Mouse (Mus musculus): ENCODE results near the gene Stx2.
A peak's percentile ranks its signal among the peaks of the same experiment; 100 is the strongest.
"Not testable (repeated sequence)": the region's sequence is repeated elsewhere in the genome, so short reads cannot be mapped to it uniquely, and the experiment has no call there.

Gene Stx2

DNA sequence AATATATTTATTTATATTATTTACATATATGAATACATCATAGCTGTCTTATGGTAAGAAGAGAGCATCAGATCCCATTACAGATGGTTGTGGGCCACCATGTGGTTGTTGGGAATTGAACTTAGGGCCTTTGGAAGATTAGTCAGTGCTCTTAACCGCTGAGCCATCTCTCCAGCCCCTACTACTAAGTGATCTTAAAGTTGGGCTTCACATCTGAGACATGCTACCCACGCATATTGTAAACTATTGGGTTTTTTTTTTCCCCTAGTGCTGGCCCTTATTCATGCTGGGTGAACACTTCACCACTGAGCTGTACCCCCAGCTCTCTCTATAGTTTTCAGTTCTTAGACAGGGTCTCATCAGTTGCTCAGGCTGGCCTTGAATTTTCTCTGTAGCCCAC is 2.6 kb upstream of the Stx2 start:
- no peak for DNase-seq (ENCODE audit: low spot score in 2 of 2)

DNA sequence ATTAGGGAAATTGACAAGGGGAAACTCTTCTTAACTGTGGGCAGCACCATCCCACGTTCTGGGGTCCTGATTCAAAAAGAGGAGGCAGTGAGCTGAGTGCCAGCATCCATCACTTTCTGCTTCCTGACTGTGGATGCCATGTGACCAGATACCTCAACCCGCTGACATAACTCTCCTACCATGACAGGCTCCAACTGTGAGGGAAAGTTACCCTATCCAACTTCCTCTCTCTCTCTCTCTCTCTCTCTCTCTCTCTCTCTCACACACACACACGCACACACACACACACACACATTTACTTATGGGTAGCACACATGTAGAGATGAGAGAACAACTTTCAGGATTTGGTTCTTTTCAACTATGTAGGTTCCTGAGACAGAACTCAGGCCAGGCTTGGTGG is 1.2 kb upstream of the Stx2 start:
- DNase-seq (ENCODE audit: low spot score in 2 of 2), result no peak

DNA sequence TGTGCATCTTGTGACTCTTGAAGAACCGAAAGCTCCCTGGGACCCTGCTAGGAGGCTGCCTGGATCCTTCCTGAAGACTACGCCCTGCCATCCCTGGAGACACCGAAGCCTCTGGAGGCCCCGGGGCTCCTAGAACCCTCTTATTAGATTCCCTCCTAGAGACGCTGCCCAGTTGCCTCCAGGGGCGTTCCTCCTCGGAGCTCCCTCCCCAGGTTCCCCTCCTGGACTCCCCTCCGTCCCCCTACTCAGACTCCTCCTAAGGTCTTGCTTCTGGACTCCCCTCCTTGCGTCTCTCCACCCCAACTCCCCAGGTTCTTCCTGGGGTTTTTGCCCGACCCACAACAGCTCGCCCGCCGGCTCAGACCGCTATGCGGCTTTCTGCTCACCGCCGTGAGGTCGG is 366 bp downstream of the Stx2 start:
- DNase-seq (ENCODE audit: low spot score in 2 of 2), result no peak

DNA sequence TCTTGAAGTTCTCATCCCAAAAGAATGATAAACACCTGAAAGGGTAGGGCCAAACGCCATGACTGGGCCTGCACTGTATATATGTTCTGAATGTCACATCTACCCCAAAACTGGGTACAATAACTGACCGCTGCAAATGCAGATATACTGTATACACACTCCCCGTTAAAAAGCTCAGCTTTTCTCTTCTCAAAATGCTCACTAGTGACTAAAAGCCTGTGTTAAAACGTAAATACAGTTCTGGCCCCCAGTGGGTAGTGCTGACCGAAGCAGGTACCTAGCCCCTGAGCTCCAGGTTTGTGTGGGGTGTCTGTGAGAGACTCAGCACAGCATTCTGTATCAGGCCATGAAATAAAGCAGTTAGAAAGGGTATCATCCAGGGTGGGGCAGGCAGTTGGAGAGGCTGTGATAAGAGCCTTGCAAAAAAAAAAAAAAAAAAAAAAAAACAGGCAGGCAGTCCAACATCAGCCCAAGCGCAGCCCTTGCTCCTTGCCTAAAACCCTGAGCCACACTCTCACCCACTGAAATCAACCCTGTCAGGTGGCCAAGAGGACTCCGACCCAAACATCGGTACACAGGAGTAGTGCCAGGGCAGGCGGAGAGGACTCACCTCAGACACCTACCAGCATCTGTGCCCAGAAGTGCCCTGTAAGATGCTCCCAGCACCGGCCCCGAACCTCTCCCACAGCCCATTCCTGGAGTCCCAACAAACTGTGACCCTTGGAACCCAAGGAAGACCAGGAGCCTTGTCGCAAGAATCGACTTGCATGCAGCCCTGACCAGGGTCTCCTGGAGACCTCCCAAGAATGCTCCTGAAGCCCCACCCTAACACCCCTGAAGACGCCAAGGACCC is 1.0 kb downstream of the Stx2 start:
- no peak for DNase-seq (ENCODE audit: low spot score in 2 of 2)

DNA sequence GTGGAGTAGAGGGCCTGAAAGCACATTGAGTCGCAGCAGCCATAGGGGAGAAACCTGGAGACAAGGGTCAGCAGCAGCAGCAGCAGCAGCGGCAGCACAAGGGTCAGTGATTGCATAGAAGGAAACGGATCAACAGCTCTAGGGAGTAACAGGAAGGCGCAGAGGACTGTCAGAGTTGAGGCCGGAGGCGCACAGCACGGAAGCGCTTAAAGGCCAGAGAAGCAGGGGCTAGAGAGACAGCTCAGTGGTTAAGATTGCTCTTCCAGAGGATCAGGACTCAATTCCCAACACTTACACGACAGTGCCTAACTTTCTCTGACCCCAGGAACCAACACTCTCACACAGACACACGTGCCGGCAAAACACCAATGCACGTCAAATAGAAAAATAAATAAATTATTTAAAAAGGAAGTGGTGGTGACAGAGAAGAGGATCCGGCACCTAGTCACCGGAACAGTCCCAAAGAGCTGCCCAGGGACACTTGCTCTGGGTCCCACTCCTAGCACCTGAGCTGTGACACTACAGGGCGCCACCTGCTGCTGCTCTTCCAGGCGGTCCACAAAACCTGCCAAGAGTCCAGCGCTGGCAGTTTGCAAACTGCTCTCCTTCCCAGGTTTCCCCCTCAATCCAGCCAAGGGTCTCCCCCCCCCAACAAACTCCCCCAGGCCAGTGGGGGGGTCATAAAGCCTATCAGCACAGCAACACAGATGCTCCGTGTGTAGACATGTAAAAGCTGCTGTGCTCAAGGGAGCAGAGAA is 2.2 kb downstream of the Stx2 start:
- no peak for DNase-seq (ENCODE audit: low spot score in 2 of 2)

DNA sequence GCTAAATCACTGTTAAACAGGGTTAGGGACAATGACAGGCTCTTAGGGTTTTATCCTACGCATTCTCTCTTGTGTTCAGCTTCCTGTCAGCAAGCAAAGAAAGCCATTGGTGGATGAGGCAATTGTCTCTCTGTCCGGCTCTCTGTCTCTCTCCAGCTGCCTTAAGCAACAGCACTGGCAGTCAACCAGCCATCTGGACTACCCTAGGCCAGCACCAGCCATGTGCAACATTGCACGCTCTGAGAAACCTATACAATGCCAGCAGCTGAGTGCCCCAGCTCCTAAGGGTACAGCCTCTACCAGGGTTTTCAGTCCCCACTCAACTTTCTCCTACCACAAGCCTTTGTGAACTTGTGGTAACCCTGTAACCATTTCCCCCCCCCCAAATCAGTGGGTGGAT is 3.0 kb downstream of the Stx2 start:
- no peak for DNase-seq (ENCODE audit: low spot score in 2 of 2)

DNA sequence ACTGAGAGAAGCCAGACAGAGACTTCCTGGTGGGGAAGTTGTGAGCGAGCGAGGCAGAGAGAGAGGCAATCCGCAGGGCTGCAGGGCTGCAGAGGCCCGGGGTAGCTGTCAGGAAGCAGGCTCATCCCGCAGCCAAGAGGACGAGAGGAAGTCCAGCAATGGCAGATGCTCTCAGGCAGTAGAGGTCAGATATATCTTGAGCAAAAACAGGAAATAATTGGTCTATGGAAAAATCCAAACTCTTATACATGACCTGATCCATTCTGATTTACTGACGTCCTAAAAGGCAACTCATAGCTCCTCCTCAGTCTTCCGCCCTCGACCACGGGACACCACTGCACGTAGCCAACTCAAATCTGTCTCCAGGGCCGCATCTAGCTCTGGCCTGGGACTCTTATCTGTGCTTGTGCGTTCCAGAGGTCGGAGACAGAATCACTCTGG is 5.8 kb downstream of the Stx2 start:
- DNase-seq (ENCODE audit: low spot score in 2 of 2), result no peak

DNA sequence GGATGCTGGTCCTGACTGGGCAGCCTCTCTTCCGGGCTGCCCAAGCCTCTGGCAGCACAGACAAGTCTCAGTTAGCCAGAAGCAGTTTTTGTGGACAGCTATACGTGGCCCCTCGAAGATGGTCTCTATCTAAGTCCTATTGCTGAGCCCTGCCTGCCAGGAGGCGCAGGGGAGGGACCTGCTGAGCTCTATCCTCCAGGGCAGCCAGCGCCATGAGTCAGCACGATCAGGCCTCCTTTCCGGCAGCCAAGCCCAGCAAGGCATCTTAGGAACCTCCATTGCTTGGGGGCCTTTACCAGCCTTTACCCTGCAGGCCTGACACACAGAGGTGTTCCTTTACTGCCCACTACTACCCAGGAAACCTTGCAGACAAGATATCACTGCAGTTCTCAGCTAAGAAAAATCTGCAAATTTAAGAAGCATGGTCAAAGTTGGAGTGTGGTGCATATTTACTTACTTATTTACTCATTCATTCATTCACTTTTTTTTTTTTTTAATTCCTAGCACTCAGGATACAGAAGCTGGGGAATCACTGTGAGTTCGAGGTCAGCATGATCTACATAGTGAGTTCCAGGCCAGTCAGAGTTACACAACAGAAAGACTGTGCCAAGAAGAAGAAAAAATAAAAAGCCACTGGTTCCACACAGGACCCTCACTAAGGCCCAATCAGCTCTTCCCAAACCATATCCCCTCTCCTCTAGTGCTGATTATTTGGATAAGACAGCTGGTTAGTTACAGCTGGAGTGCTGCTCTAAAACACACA is 7.5 kb downstream of the Stx2 start:
- DNase-seq (ENCODE audit: low spot score in 2 of 2), result no peak

DNA sequence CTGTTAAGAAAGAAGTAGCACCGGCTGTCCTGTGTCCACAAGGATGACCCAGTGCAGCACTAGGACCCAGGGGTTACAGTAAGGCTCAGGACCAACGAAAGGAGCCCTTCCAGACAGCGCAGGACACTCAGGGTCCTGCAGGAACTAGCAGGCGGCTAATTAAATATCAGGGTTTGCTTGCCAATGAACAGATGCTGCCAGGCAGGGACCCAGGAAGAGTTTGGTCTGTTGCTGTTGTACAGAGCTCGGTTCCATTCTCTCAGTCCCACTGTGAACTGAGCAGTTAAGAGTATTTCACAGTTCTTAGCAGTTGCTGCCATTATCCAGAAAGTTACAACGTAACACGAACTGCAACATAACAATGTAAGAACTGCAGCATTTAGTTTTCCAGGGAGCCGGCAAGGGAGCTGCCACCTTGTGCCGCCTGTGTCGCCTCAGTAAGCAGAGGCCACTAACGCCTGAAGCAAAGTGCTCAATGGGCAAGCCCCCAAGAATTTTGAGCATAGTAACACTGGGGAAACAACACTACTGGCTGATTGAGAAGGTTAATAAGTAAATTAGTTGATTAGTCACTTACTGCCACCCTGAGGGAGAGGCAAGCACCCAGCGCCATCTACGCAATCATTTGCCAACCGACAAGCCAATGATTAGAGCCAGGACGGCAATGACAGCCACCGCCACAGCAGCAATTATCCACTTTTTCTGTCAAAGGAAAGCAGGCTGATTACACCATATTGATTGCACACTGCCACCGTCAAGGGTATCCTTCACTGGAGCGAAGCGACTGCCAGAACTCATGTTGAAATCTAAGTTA is 21.0 kb downstream of the Stx2 start:
- no peak for DNase-seq (ENCODE audit: low spot score in 2 of 2)

DNA sequence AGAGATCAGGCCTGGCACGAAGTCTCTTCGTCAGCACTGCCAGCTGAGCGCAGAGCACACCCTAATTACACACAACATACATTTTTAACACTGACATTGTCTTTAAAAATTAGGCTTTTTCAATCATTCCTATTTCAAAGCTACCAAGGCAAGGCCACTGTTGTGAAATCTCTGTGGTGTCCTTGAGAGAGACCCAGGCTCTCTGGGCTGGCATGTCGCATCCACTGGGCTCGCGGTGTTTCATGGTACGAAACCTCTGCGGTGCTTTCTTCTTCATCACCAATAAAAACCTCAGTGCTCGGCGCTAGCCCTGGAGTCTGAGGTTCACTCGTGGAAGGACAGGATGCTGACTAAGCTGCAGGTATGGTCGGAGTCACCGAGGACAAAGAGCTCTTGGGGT is 22.4 kb downstream of the Stx2 start:
- DNase-seq (ENCODE audit: low spot score in 2 of 2), result no peak

DNA sequence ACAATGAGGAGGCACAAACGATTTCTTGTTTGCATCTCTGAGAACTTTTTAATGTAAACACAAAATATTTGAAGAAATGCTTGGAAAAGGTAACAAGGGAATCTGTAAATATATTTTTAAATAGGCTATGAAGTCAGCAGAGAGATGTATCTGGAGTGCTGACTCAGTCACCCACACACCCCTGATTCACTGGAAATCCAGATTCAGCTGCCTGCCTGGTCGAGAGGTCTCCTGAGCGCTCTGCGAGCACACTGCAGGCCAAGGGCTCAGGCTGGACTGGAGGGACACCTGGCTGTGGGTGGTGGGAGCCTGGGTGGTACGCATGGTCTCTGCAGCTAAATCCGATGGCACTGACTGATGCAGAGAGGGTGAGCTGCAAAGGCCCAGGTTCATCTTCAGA is 23.8 kb downstream of the Stx2 start:
- no peak for DNase-seq (ENCODE audit: low spot score in 2 of 2)

DNA sequence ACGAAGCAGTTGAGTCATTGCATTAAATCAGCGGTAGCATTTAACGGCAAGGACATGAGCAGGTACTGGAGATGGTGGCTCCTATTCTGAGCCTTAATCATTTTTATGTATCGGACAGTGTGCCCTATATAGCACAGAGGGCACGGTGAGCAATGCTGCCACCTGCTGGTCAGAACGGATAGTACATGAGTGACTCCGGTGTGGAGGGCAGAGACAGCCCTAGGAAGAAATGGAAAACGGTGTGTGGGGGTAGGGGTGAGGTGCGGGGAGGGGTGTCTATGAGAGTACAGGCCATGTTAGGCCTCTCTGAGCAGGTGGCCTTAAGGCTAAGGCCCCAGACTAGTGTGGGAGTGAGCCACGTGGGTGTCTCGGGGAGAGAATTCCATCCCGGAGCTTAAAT is 26.8 kb downstream of the Stx2 start:
- DNase-seq (ENCODE audit: low spot score in 2 of 2), result peak; percentile 61 to 64

DNA sequence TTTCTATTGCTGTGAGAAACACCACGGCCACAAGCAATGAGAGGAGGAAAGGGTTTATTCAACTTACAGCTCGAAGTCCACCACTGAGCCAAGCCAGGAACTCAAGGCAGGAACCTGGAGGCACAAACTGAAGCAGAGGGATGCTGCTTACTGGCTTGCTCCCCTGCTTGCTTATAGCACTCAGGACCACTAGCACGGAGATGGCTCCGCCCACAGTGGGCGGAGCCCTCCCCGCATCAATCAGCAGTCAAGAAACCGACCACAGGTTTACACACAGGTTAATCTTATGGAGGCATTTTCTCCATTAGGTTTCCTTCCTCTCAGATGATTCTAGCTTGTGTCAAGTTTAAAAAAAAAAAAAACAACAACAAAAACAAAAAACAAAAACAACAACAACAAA is 27.5 kb downstream of the Stx2 start:
- no peak for DNase-seq (ENCODE audit: low spot score in 2 of 2)

DNA sequence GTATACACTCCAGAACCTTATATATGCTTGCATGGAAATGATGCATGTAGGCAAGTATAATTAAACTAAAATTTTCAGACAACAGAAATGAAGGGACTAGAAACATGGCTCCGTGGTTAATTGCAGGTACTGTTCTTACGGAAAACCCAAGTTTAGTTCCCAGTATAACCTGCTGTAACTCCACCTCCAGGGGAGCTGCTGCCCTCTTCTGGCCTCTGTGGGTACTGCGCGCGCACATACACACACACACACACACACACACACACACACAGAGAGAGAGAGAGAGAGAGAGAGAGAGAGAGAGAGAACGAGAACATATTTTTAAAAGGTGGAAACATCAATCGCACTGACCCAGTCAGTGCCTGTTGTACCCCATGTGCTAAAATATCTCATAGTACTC is 29.4 kb downstream of the Stx2 start:
- no peak for DNase-seq (ENCODE audit: low spot score in 2 of 2)

DNA sequence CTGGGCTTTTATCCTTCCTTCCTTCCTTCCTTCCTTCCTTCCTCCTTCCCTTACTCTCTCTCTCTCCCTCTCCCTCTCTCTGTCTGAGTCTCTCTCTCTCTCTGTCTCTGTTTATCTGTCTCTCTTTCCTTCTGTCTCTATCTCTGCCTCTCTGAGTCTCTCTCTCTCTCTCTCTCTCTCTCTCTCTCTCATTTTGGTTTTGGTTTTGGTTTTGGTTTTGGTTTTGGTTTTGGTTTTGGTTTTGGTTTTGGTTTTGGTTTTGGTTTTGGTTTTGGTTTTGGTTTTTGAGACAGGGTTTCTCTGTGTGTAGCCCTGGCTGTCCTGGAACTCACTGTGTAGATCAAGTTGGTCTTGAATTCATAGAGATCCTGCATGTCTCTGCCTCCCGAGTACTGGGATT is 30.9 kb downstream of the Stx2 start:
- DNase-seq (ENCODE audit: low spot score in 2 of 2), result not testable (repeated sequence)

DNA sequence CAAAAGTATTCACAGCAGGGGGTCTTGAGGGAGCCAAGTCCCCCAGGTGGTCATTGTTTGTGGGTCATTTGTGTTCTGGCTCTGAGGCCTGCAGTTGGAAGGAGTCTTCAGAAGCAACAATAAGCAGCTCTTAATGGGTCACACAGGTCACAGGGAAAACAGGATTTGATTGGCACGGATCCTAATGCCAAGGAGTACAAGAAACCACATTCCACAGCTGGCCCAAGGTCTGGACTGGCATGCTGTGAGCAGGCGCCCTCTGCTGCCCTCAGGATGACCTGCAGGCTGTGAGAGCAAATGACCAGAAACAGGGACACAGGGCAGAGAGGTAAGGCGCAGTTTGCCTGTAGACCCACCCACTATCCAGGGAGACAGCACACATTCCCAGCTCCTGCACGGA is 32.1 kb downstream of the Stx2 start:
- DNase-seq (ENCODE audit: low spot score in 2 of 2), result no peak

DNA sequence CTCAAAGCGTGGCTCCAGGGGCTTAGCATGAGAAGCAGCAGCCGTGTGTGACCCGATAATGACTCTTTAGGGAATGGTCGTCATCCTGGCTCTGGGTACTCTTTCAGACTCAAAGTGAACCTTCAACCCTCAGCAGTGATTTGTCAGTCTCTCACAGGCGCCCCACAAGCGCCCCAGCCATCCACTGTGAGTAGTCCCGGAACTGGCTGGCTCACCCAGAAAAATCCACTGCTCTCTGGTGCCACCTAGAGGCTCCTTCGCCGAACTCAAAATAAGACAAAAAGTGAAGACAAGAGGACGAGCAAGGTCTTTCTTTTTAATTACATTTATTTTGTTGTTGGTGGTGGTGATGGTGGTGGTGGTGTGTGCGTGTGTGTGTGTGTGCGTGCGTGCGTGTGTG is 37.1 kb downstream of the Stx2 start:
- peak; percentile 83 to 86 for DNase-seq (ENCODE audit: low spot score in 2 of 2)

DNA sequence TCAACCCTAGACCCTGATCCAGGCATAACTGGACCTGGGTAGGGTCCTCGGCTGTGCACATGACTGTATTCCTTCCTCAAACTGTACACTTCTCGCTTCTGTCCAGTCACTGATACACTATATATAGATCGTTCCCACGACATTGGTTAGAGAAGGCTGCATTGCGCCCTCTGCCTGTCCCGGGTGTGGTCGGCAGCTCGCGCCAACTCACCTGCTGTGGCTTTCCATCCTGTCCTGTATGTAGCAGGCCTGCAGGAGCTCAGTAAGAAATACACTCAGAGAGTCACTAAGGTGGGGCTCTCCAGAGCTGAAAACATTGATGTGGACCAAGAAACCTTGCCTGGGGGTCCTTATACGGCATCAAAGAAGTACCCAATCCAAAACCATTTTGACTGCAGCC is 37.5 kb downstream of the Stx2 start:
- DNase-seq (ENCODE audit: low spot score in 2 of 2), result no peak

DNA sequence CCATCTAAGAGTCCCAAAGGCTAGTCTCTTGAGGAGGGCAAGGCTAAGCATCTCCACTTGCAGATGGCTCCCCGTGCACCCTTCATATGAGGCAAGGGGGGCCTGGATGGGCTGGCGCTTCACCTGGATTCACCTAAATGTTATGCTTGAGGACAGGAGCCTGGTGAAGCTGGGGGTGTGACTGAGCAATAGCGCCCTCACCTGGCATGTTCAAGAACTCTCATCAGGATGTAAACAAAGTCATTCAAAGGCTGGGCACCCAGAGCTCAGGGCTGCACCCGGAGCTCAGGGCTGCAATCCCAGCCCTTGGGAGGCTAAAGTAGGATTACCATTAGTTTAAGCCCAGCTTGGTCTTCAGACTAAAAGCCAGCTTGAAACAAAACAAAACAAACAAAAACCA is 44.0 kb downstream of the Stx2 start:
- no peak for DNase-seq (ENCODE audit: low spot score in 2 of 2)

DNA sequence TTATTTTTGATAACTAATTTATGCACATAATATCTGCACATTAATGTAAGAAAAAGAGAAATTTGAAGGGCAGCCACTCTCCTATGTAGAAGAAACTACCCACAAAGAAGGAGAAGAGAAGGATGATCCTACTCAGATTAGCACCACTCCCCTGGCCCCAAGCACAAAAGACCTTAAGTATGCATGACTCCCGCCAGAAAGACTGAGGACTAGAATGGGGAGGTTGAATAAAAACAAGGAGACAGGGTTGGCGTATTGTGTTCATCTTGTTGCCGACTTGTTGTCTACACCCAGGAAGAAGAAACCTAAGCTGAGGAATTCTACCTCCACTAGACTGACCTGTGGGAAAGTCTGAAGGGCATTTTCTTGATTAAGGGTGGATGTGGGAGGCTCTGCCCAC is 49.5 kb downstream of the Stx2 start:
- DNase-seq (ENCODE audit: low spot score in 2 of 2), result no peak

DNA sequence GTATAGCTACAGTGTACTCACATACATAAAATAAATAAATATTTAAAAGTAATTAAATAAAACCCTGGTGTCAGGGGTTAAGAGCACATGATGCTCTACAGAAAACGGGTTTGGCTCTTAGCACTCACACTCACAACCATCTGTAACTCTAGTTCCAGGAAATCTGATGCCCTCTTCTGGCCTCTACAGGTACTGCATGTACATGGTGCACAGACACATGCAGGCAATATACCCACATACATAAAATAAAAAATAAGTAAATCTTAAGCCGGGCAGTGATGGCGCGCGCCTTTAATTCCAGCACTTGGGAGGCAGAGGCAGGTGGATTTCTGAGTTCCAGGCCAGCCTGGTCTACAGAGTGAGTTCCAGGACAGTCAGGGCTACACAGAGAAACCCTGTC is 54.0 kb downstream of the Stx2 start:
- peak in 1 of 2 experiments; percentile 49 for DNase-seq (ENCODE audit: low spot score in 2 of 2)
